Mouse (Mus musculus) testis, postnatal 14 days (tissue): Measurements from ENCODE around the gene Snd1.
"Not testable (repeated sequence)": the region's sequence is repeated elsewhere in the genome, so short reads cannot be mapped to it uniquely, and the experiment has no call there.

Source experiments
- DNase-seq: peaks from one replicate; pipeline ENCODE4 v3.0.0; 2021; ENCODE audit warnings: low spot score

Snd1 gene

DNA sequence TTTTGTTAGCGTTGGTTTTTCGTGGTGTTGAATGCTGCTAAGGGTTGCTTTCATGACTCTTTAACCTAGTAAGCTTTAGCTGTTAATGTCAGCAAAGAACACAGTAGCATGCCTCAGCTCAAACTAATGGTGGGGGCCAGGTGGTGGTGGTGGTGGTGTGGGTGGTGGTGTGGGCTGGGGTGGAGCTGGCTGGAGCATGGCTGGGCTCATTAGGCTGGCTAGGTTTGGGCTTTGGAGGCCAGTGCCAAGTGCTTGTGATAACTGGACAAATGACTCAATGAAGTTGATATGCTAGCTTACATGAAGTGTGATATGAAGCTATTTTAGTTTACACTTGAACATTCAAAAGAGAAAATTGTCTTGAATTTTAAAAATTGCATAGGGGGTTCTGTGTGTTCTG, 11.1 kb downstream of the Snd1 start:
- no peak for DNase-seq

DNA sequence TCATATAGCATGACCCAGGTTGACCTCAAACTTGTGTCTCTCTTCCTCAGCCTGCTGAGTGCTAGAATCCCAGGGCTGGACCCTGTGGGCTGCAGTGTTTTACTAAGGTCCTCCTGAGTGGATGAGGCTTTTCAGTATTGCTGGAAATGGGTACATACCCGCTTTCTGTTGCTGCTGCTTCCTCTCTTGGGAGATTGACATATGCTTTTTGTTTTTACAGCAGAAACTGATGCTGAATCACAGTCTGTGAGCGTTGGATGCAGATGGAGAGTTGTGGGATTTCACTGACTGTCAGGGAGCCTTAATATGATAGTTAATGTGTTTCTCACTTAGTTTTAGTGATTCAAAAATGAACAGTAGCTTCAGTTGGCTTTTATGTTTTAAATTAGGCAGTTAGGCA, 11.5 kb downstream of the Snd1 start:
- no peak for DNase-seq

DNA sequence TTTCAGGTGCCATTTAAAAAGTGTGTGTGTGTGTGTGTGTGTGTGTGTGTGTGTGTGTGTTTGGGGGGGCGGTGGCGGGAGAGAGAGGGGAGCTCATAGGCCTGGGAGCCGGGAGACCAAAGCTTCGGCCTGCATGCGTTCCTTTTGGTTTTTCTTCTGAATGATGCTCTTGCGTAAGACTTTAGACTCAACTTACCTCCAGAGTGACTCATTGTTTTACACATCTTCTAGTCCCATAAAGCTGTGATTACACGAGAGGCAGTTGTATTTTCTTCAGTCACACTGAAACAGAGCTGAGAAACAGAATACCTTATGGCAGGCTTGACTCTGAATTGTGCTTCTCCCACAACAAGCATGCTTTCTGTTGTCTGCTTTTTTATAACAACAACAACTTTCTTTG, 12.0 kb downstream of the Snd1 start:
- DNase-seq = no peak

DNA sequence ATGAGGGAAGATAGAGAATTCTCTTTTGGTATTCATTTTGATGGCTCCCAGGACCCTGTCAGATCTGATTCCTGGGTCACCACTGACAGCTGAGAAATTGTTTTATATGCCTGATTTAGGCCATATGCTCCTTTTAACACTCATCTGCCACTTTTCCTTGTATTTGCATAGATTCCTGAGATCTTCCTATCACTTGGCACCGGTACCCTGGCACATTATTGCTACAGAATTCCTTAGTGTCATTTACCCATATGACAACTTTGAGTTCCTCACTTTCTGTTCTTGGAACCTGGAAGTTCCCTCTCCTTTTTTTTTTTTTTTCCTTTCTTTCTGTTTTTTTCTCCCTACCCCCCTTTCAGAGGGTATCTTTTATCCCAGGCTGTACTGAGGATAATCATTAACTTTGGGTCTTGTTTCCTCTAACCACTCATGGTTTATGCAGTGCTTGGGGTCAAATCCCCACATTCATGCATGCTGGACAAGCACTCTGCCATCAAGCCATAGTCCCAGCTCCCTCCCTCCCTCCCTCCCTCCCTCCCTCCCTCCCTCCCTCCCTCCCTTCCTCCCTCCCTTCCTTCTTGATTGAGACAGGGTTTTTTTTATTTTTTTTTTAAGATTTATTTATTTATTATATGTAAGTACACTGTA, 13.4 kb downstream of the Snd1 start:
- no peak for DNase-seq

DNA sequence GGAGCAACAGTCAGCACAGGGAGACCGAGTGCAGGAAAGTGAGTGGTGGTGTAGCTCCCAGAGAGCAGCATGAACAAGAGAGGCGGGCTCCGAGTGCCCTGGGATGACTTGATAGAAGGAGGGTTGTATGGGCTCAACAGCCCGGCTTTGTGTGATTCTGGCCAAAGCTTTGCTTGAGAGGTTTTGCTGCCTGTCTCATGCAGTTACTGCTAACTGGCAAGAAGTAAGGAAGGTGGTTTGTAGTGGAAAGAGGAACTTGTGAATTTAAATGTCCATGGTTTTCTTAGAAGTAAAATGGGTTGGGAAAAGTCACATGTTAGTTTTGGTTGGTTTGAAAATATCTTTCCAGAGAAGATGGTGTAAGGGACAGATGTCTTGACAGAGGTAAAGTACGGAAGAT, 15.7 kb downstream of the Snd1 start:
- no peak for DNase-seq

DNA sequence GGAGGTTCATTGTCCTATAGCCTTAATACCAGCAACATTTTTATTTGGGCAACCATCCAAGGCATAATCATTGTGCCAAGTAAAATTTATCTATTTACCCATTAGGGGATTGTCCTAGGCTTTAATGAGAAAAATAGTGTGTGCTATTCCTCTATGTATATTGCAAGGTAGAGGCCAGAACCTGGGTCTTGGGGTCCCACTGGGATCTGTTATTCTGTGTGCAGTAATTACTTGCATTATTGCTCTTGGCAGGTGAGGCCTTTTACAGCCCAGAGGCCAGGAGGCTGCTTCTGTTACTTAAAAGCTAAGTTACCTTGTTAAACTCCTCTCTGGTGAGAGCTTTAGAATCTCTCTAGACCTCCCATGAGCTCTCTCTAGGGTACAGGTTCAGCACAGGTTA, 16.3 kb downstream of the Snd1 start:
- DNase-seq = no peak

DNA sequence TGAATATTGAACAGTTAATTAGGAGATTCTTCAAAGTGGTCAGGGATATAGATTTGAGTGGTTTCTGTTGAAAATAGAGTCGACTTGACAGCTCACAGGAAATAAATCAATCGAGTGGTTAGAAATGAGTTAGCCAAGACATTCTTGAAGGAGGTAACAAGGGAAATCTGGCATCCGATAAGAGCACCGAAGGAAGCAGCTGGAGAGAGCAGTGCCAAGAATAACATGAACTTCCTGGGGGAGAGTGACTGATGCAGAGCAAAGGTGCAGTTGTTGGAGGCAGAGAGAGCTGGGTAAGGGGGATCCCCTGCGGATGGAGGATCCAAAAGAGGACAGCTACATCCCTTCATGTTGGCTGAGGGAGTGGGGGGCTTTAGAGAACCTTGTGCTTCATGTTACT, 22.9 kb downstream of the Snd1 start:
- DNase-seq = no peak

DNA sequence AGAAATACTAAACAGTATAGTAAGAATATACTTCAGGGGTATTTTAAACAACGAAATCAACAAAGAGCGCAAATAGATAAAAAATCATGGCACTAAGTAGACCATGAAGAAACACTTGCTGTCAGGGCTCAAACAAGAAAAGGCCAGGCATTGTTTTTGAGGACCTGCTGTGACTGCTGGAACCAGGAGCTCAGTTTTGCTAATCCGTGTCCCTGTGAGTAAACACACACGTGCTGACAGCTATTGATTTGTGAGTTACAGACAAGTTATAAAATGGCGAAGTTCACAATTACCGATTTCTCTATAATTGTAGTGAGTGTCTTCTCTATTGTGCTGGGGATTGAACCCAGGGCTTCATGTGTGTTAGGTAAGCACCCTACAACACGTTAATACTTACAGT, 27.6 kb downstream of the Snd1 start:
- no peak for DNase-seq

DNA sequence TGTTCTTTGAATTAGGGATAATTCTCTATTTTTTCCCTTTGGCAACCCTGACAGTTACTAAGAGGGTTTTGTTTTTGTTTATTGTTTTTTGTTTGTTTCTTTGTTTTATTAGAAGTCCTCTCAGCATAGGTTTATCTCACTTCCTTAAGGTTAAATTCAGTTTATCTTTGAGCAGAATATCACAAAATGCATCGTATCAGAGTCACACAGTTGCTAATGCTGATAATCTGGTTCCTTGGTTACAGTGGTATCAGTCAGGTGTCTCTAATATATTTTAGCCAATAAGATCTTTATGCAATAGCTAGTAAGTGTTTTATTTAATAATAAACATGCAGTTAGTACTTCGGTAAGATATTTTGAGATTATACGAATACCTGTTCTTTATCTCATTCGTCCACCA, 28.2 kb downstream of the Snd1 start:
- DNase-seq = no peak

DNA sequence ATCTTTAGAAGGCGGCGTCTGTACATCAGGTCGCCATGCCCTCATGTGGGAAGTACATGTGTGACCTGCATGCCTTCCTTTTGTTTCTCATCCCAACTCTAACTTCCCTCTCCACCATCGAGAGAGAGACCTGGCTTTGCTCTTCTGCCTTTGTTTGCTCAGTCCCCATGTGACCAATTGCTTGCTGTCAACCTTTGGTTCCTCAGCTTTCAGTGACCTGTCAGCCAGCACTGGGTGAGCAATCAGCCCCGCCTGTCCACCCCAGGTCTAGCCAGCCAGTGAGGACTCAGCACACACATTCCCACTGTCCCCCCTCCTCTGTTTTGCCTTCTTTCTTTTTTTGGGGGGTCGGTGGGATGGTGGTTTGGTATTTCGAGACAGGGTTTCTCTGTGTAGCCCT, 29.7 kb downstream of the Snd1 start:
- DNase-seq = no peak

DNA sequence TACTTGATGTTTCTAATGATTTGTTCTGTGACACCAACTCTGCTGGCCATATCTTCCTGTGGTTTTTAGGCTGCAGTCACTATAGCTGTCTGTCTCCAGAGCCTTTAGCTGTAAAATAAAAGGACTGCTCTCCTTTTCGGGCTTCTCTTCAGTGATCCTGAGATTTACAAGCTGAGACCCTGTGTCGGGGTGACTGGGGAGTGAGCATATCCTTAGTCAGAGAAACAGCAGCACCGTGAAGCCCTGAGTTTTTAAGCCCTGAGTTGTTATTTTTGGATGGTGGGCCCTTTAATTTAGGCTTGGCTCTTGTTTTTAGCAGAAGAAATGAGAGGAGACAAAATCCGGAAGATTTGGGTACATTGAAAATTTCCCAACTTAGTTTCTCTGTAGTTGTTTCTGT, 32.8 kb downstream of the Snd1 start:
- DNase-seq = no peak

DNA sequence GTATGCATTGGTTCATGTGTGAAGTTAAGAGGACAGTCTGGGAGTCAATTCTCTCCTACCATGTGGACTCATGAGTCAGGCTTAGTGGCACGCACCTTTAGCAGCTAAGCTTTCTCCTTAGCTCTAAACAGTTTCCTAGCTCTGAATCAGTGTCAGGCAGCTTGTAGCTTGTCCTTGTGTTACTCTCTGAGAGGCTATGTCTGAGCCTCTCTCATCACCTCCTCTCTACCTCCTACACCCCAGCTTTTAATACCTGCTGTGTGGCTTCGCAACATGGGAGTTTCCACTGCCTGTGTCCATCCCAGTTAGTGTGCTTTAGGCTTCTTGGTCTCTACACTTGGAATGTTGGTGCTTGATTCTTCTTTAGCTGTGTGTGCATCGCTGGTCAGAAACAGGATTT, 39.3 kb downstream of the Snd1 start:
- no peak for DNase-seq

DNA sequence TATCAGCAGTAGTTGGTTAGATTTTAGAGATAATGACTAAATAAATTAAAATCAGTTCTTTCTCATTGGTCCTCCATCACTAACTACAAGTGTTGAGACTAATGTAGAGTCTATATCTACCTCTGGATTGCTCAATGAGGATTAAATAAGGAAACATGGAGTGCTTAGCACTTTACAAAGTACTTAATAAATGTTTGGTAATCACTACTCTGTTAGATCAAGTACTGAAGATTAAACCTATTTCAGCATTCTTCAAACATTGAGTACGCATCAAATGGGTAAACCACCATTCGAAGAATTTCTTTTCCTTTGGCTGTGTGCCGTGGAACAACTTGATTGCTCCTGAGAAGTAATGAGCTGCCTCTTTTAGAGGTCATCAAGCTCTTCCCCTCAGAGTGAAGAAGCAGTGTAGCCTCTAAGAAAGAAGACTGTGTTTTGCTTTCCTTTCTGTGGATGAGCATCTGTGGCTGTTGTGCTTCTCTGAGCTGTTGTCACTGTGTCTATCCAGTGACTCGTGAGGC, 40.0 kb downstream of the Snd1 start:
- DNase-seq = no peak

DNA sequence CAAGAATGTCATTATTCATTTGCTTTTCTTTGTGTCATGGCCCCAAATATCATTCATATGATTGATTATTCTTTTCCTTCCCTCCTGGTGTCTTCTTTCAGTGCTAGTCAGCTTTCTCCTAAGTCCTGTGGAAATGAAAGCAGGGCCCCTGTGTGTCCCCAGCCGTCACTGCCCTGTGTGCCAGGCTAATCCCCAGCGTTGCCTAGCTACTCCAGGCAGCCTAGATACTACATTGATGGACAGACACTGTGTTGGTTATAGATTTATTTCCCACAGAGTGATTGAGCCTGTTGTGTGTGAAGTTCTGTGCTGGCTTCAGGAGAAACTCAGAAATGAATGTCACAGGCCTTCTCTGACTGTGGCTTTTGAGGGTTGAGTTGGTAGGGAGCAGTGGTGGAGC, 41.7 kb downstream of the Snd1 start:
- DNase-seq = no peak

DNA sequence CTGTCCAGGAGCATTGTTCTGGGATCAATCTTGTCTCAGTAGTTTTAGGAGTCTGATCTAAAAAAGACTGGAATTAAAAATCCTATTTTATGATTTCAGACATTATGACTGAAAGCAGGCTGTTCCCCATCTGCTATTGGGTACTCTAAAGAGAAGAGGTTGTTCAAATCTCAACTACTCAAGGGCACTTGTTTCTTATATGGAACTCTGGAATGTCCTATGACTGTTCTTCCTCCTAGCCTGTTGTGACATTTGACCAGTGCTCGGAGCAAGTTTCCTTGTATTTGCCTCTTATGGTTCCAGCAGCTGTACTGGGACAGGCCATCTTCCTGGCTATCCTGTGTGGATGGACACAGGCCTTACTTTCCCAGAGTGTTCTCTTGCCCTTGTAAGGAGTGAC, 42.1 kb downstream of the Snd1 start:
- DNase-seq = no peak

DNA sequence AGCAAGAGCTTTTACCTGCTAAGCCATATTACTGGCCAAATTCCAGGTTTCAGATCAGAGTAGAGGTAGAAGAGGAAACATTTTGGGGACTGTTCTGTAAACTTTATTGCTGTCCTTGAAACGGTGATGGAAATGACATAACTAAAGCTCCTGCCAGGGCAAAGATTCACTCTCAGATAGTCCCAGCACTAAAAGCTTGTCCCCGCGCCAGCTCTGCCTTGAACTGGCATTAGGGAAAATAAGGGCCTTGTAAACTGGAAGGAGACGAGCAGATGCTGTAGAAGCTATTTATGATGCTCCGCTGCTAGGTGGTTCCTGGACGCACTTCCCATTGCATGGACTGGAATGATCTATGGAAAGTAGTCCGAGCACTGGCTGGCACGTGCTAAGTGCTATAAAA, 44.5 kb downstream of the Snd1 start:
- no peak for DNase-seq

DNA sequence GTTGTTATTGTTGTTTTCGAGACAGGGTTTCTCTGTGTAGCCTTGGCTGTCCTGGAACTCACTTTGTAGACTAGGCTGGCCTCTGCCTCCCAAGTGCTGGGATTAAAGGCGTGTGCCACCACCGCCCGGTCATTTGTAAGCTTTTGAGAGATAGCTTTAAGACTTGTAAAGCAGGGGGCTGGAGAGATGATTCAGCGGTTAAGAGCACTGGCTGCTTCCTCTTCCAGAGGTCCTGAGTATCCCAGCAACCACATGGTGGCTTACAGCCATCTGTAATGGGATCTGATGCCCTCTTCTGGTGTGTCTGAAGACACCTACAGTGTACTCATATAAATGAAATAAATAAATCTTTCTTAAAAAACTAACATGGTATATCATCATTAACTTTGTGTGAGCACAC, 45.8 kb downstream of the Snd1 start:
- DNase-seq = not testable (repeated sequence)

DNA sequence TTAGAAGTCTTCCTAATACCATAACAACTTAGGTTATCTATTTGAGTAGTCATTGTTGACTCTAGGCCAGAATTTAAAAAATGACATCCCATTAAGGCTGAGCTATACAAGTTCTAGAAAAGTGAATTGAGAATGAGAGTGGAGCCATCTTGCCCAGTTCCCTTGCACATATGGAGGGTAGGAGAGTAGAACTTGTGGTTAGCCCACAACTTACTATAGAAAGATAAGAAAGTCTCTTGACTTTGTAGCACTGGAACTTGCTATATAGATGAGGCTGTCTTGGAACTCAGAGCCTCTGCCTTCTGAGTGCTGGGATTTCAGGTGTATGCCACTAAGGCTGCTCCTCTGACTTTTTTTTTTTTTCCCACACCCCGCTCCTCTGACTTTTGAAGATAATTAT, 46.5 kb downstream of the Snd1 start:
- no peak for DNase-seq

DNA sequence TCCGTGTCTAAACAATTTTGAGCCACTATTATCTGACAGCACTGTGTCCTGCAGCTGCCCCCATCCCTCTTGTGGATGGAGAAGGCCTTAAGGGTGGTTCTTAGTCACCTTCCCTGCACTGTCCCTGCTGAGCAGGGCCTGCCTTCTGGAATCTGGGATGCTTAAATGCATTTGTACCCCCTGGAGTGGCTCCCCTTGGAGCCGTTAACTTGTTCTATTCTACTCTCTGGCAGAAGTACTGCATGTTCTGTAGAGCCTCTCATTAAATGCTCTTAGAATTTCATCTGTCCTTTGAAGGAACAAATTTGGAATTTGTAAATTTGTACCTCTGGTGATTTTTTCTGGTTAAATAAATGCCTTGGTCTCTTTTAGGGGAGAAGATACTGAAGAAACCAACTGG, 50.6 kb downstream of the Snd1 start:
- no peak for DNase-seq

DNA sequence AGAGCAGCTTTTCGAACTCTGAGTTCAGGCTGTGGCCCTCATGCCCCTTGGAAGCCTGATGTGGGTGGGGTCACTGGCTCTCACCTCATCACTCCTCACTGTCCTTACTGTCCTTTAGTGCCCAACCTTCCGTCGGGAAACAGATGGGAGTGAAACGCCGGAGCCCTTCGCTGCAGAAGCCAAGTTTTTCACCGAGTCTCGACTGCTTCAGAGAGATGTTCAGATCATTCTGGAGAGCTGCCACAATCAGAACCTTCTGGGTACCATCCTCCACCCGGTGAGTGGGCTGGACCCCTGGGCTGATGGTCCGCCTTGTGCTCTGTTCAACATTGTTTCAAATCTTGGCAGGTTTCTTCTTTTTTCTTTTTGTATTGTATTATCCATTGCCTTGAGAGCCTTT, 52.5 kb downstream of the Snd1 start:
- peak; percentile 27 for DNase-seq

DNA sequence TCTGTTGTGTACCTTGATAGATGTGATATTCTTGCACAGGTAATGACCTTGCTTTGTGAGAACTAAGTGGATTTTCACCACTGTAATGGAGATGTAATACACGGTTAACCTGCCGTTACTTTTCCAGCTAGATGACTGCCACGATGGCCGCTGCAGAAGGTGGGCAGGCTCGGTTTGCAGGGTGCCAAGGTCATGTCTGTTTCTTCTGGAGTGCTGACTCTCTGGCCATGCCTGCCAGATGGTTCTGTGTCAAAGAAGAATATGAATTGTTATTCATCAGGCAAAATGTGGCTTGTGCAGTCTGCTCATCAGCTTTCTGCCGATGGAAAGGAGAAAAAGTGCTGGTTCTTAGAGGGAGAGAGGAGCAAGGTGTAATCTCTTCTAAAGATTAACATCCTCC, 53.3 kb downstream of the Snd1 start:
- DNase-seq = no peak

DNA sequence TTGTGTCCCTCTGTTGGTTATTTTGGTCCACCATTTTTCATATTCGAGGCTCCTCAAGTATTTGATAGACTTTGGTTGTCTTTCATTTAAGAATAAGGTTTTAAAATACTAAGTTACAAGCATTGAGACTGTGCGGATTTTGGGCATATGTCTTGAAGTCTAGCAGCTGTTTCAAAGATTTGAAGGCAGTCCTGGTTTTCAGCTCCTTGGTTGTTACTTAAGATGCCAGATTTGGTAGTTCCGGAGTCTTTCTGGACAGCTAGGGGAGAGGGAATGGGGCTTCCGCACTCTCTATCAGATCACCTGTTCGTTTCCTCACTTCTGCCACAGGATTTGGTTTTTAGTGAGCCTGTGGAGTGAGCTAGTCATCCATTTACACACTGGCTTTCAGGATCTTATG, 61.5 kb downstream of the Snd1 start:
- no peak for DNase-seq

DNA sequence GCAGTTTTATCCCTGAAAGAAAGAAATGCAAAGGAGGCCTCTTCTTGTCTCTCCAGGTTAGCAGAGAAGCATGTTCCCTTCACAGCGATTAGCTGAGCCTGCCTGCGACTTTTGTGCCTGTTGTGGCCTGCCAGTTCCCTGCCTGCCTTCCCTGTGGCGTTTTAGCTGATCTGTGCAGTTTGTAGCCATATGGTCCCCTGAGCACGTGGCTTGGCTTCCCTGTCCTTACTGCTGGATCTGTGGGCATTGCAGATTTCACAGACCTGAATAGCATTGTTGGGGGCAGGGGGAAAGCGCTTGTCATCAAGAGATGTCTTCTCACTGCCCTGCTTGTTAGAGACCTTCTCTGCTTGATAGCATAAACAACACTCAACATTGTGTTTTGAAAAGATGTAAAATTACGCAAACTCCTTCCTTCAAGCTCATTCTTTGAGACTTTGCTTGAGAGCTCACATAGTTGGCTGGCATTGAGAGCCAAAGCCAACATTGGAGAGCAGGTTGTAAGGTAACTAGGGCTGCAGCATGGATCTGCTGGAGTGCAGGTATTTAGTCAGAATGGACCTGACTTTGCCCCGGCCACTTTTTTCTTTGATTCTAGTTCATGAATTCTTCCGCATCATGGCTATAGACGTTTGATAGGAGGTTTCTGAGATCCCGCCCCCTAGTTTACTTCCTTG, 63.0 kb downstream of the Snd1 start:
- no peak for DNase-seq

DNA sequence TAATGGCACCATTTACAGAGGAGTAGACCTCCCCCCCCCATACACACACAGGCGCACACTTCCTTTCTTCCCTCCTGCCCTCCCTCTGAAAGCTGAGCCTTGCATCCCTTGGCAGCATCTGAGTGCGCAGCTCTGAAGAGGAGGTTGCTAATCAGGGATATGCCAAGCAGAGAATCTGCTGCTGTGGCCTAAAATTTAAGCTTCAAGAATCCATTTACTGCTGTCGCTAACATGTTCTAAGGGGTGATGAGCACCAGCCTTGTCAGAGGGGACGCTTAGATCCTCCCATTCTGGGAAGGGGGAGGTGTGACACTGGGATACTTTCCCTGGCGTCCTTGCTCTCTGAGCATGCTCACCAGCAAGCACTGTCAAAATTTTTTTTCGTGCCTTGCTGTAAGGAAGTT, 67.4 kb downstream of the Snd1 start:
- DNase-seq = no peak
